Comparison of ENCODE assay signal across 34 mouse cellular contexts in the genomic region with DNA sequence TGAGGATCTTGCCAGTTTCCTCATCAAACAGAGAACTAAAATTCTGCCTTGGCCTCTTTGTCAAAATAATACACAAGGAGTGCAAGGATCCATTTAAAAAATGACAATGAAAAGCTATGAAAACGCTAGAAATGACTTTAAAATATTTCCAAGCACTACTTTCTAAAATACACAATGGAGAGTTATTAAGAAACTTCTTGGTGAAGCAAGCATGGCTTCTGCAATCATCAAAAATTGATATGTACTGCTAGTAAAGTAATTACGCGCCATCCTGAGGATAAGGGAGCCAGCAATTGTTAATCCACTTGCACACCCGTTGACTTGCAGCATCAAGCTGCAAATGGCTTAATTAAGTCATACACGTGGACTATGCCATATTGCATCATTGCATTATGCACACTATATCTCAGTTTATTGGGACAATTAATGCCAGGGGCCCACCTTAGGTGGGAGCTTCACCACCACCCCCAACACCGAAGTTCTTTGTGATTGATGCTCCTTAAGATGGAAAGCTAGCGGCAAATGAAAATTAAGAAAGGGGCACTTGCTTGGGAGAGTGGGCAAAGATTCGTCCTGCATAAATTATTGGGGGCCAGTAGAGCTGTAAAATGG. TPM values are rescaled to one million over a fixed set of nuclear protein-coding genes. Genes with fewer than 3 reads are reported as not detected.
DNase-seq lines count a peak whose midpoint lies in the region; ATAC-seq and TF ChIP-seq lines count a peak whose summit lies in the region.
"Had no signal": no experiment of that assay in that cellular context is flagged by ENCODE, and none has a peak within 500 bp of the region (broad histone marks: within the 10 kb centered on the region; RNA-seq: fewer than 3 reads in every experiment).

No protein-coding gene starts in this region.

- TF ChIP-seq CTCF in brain, embryonic 14.5 days (IDR thresholded peaks at IDR 0.05; ENCODE audit: borderline replicate concordance, extremely low read depth, insufficient read depth, insufficient read length): no peak
- TF ChIP-seq CTCF in hindbrain, postnatal 0 days (IDR thresholded peaks at IDR 0.05; ENCODE audit: low read depth): no peak

- no peaks in the 10 kb centered on the region for H3K4me1 ChIP-seq in forebrain, embryonic 14.5 days (ENCODE audit: control insufficient read depth, insufficient read depth, low read length)
- H3K4me1 ChIP-seq in forebrain, embryonic 15.5 days: no peaks in the 10 kb centered on the region
- no peaks in the 10 kb centered on the region for H3K4me1 ChIP-seq in limb, embryonic 11.5 days (ENCODE audit: control insufficient read depth, insufficient read depth, low read length)
- no peaks in the 10 kb centered on the region for H3K4me1 ChIP-seq in limb, embryonic 10.5 days
- no peaks in the 10 kb centered on the region for H3K4me1 ChIP-seq in hindbrain, postnatal 0 days (ENCODE audit: insufficient read depth, low read length)

- no peak for DNase-seq in forebrain, embryonic 14.5 days (ENCODE audit: low spot score)
- DNase-seq in limb, embryonic 11.5 days (ENCODE audit: low spot score): peak; percentile 24
- no peak for DNase-seq in limb, embryonic 10.5 days (ENCODE audit: low spot score)
- peak; percentile 65 for DNase-seq in brain, embryonic 14.5 days (ENCODE audit: low read depth)
- no peak for DNase-seq in hindbrain, postnatal 0 days (ENCODE audit: low spot score)
- DNase-seq: adrenal gland, adult 2 months; adrenal gland, postnatal 36 days; B cell, adult 2 months; cerebellum, adult 2 months; gastrocnemius, postnatal 10 days; heart, postnatal 36 days; kidney, adult 9 months; kidney, postnatal 10 days; layer of hippocampus, postnatal 36 days; left cerebral cortex, postnatal 4 days; liver; lung, adult 2 months; lung, postnatal 10 days; right cerebral cortex, postnatal 4 days; thymus, adult 18-20 months; thymus, postnatal 25 days had no signal

- H3K4me2 ChIP-seq in forebrain, embryonic 14.5 days (ENCODE audit: low read length): no peak overlapping the region
- no peak overlapping the region for H3K4me2 ChIP-seq in forebrain, embryonic 15.5 days (replicated peaks)
- no peak overlapping the region for H3K4me2 ChIP-seq in limb, embryonic 11.5 days (ENCODE audit: low read depth, severe bottlenecking)
- H3K4me2 ChIP-seq in hindbrain, postnatal 0 days (ENCODE audit: low read depth, low read length): no peak overlapping the region
- H3K4me2 ChIP-seq: heart, embryonic 11.5 days had no signal

- H3K27ac ChIP-seq in forebrain, embryonic 14.5 days (ENCODE audit: low read depth, low read length): peak overlapping the region; percentile 39; the same call in 1 of the 2 replicates
- H3K27ac ChIP-seq in forebrain, embryonic 15.5 days (replicated peaks): no peak overlapping the region
- H3K27ac ChIP-seq in limb, embryonic 11.5 days (replicated peaks; ENCODE audit: low read depth, low read length): no peak overlapping the region
- no peak overlapping the region for H3K27ac ChIP-seq in limb, embryonic 10.5 days
- H3K27ac ChIP-seq in hindbrain, postnatal 0 days: no peak overlapping the region
- H3K27ac ChIP-seq: liver, embryonic 14.5 days; macrophage; stomach, postnatal 0 days had no signal

- no peaks in the 10 kb centered on the region for H3K36me3 ChIP-seq in forebrain, embryonic 14.5 days (ENCODE audit: control insufficient read depth, insufficient read depth, low read length)
- no peaks in the 10 kb centered on the region for H3K36me3 ChIP-seq in forebrain, embryonic 15.5 days
- H3K36me3 ChIP-seq in limb, embryonic 11.5 days (ENCODE audit: control insufficient read depth, insufficient read depth, low read length): no peaks in the 10 kb centered on the region
- H3K36me3 ChIP-seq in limb, embryonic 10.5 days: no peaks in the 10 kb centered on the region
- H3K36me3 ChIP-seq in hindbrain, postnatal 0 days (ENCODE audit: insufficient read depth, low read length): no peaks in the 10 kb centered on the region

- no peak overlapping the region for H3K9ac ChIP-seq in forebrain, embryonic 14.5 days (ENCODE audit: low read length)
- no peak overlapping the region for H3K9ac ChIP-seq in forebrain, embryonic 15.5 days (replicated peaks)
- H3K9ac ChIP-seq in limb, embryonic 11.5 days (ENCODE audit: low read length): no peak overlapping the region
- H3K9ac ChIP-seq in hindbrain, postnatal 0 days (replicated peaks; ENCODE audit: low read length): no peak overlapping the region
- H3K9ac ChIP-seq: liver, embryonic 14.5 days had no signal

- ATAC-seq in forebrain, embryonic 14.5 days: no peak
- ATAC-seq in forebrain, embryonic 15.5 days (replicated peaks): no peak
- no peak for ATAC-seq in limb, embryonic 11.5 days (ENCODE audit: insufficient number of reproducible peaks, low FRiP score, low TSS enrichment, low read depth)
- peak; percentile 57; the same call in 1 of the 2 replicates for ATAC-seq in hindbrain, postnatal 0 days
- ATAC-seq in erythroblast, adult 5-6 weeks (replicated peaks; ENCODE audit: low FRiP score, poor library complexity, severe bottlenecking): no peak
- ATAC-seq: intestine, postnatal 0 days had no signal

- peaks cover 89% of the 10 kb centered on the region for H3K27me3 ChIP-seq in forebrain, embryonic 14.5 days (replicated peaks; ENCODE audit: control insufficient read depth, insufficient read depth, low read length)
- peaks cover 93% of the 10 kb centered on the region for H3K27me3 ChIP-seq in forebrain, embryonic 15.5 days
- peaks cover 90% of the 10 kb centered on the region for H3K27me3 ChIP-seq in limb, embryonic 11.5 days (ENCODE audit: control insufficient read depth, insufficient read depth, low read length)
- peaks cover 100% of the 10 kb centered on the region for H3K27me3 ChIP-seq in limb, embryonic 10.5 days (ENCODE audit: low read depth, poor library complexity, severe bottlenecking)
- H3K27me3 ChIP-seq in hindbrain, postnatal 0 days (ENCODE audit: insufficient read depth, low read length): peaks cover 41% of the 10 kb centered on the region

- WGBS in forebrain, embryonic 14.5 days: 12% methylated on average over 8 of the region's 8 CpGs
- WGBS in forebrain, embryonic 15.5 days: 15% methylated on average over 8 of the region's 8 CpGs
- 6% methylated on average over 8 of the region's 8 CpGs for WGBS in limb, embryonic 11.5 days
- WGBS in limb, embryonic 10.5 days: 8% methylated on average over 8 of the region's 8 CpGs
- WGBS in hindbrain, postnatal 0 days: 17% methylated on average over 8 of the region's 8 CpGs

- no peak overlapping the region for H3K4me3 ChIP-seq in forebrain, embryonic 14.5 days (ENCODE audit: low read depth, low read length)
- no peak overlapping the region for H3K4me3 ChIP-seq in forebrain, embryonic 15.5 days
- no peak overlapping the region for H3K4me3 ChIP-seq in limb, embryonic 11.5 days (ENCODE audit: low read depth, low read length)
- no peak overlapping the region for H3K4me3 ChIP-seq in limb, embryonic 10.5 days
- no peak overlapping the region for H3K4me3 ChIP-seq in hindbrain, postnatal 0 days (ENCODE audit: low read length)

- no peak for TF ChIP-seq POLR2A in brain, embryonic 14.5 days (IDR thresholded peaks at IDR 0.05; ENCODE audit: borderline replicate concordance, extremely low read depth, insufficient read depth, insufficient read length, poor library complexity, severe bottlenecking)

- no peaks in the 10 kb centered on the region for H3K9me3 ChIP-seq in forebrain, embryonic 14.5 days (replicated peaks; ENCODE audit: control insufficient read depth, low read length)
- no peaks in the 10 kb centered on the region for H3K9me3 ChIP-seq in forebrain, embryonic 15.5 days
- no peaks in the 10 kb centered on the region for H3K9me3 ChIP-seq in limb, embryonic 11.5 days (ENCODE audit: control insufficient read depth, low read length)
- no peaks in the 10 kb centered on the region for H3K9me3 ChIP-seq in limb, embryonic 10.5 days (replicated peaks)
- H3K9me3 ChIP-seq in hindbrain, postnatal 0 days (ENCODE audit: low read length): no peaks in the 10 kb centered on the region

RNA-seq across cellular contexts. Expression of gene Zic1, which starts 35.0 kb away (rescaled TPM):
- 14.4 and 14.8 TPM in 2 replicates for polyA plus RNA-seq in forebrain, embryonic 14.5 days (2014; fragmentation: Nextera tagmentation; extraction: Ambion mirVana)
- polyA plus RNA-seq in forebrain, embryonic 15.5 days (2015; fragmentation: Nextera tagmentation; extraction: Ambion mirVana): 9.6 and 9.8 TPM in 2 replicates
- polyA plus RNA-seq in limb, embryonic 11.5 days (2014; fragmentation: Nextera tagmentation; extraction: Ambion mirVana): 0.18 and 0.27 TPM in 2 replicates
- polyA plus RNA-seq in limb, embryonic 10.5 days (2016; fragmentation: Nextera tagmentation; extraction: Ambion mirVana): 0.05 and 0.06 TPM in 2 replicates
- polyA plus RNA-seq in brain, embryonic 14.5 days (2012; rRNA removed): 576 and 642 TPM in 2 replicates
- 281 and 342 TPM in 2 replicates for total RNA-seq in hindbrain, postnatal 0 days (2014; rRNA removed)
- polyA plus RNA-seq in hindbrain, postnatal 0 days (2015; fragmentation: Nextera tagmentation; extraction: Ambion mirVana): 19.7 and 21.5 TPM in 2 replicates
- not detected in 2 replicates for total RNA-seq in erythroblast, adult 5-6 weeks (2015; ENCODE audit: low replicate concordance)
- not detected in 2 replicates for total RNA-seq in erythroblast, adult 5-6 weeks (2017; ENCODE audit: low replicate concordance)
- total RNA-seq: adrenal gland, adult 2 months; adrenal gland, postnatal 36 days; megakaryocyte-erythroid progenitor cell, adult 5-6 weeks; monocyte, adult 5-6 weeks had no signal
- polyA plus RNA-seq: gonadal fat pad, adult 2 months; intestine, postnatal 0 days; large intestine, adult 2 months; macrophage; spleen, adult 2 months; stomach, postnatal 0 days had no signal

RNA-seq across cellular contexts. Expression of gene Zic4, which starts 38.4 kb away (rescaled TPM):
- 45.1 and 56.3 TPM in 2 replicates for polyA plus RNA-seq in forebrain, embryonic 14.5 days (2014; fragmentation: Nextera tagmentation; extraction: Ambion mirVana)
- polyA plus RNA-seq in forebrain, embryonic 15.5 days (2015; fragmentation: Nextera tagmentation; extraction: Ambion mirVana): 46.2 and 55.0 TPM in 2 replicates
- 0.34 and 0.37 TPM in 2 replicates for polyA plus RNA-seq in limb, embryonic 11.5 days (2014; fragmentation: Nextera tagmentation; extraction: Ambion mirVana)
- 0.05 and 0.24 TPM in 2 replicates for polyA plus RNA-seq in limb, embryonic 10.5 days (2016; fragmentation: Nextera tagmentation; extraction: Ambion mirVana)
- 89.6 and 91.1 TPM in 2 replicates for polyA plus RNA-seq in brain, embryonic 14.5 days (2012; rRNA removed)
- 107 and 144 TPM in 2 replicates for total RNA-seq in hindbrain, postnatal 0 days (2014; rRNA removed)
- 51.0 and 58.2 TPM in 2 replicates for polyA plus RNA-seq in hindbrain, postnatal 0 days (2015; fragmentation: Nextera tagmentation; extraction: Ambion mirVana)
- total RNA-seq in erythroblast, adult 5-6 weeks (2015; ENCODE audit: low replicate concordance): not detected in 2 replicates
- 0.28 TPM in 1 of 2 replicates, not detected in the other for total RNA-seq in erythroblast, adult 5-6 weeks (2017; ENCODE audit: low replicate concordance)
- total RNA-seq: adrenal gland, adult 2 months; adrenal gland, postnatal 36 days; heart, postnatal 36 days; megakaryocyte-erythroid progenitor cell, adult 5-6 weeks; monocyte, adult 5-6 weeks had no signal
- polyA plus RNA-seq: adrenal gland, adult 2 months; gonadal fat pad, adult 2 months; heart, embryonic 11.5 days; heart, embryonic 16.5 days; intestine, postnatal 0 days; large intestine, adult 2 months; lung, adult 2 months; macrophage; spleen, adult 2 months; stomach, postnatal 0 days had no signal

Comparison
In these comparisons a context has a peak if more than half of its experiments do, and no peak if none do; other contexts are left out.
1. DNase-seq: peak in limb, embryonic 11.5 days (single experiment) and brain, embryonic 14.5 days (single experiment); none in forebrain, embryonic 14.5 days (single experiment), limb, embryonic 10.5 days (single experiment) and hindbrain, postnatal 0 days (single experiment).
2. RNA of gene Zic1, which starts 35.0 kb away (polyA plus RNA-seq): 576 to 642 TPM in brain, embryonic 14.5 days; 19.7 to 21.5 TPM in hindbrain, postnatal 0 days, 14.4 to 14.8 TPM in forebrain, embryonic 14.5 days, 9.6 to 9.8 TPM in forebrain, embryonic 15.5 days, 0.18 to 0.27 TPM in limb, embryonic 11.5 days and 0.05 to 0.06 TPM in limb, embryonic 10.5 days; every median in the first group is over 10 times any median in the second.
3. RNA of gene Zic4, which starts 38.4 kb away (polyA plus RNA-seq): 89.6 to 91.1 TPM in brain, embryonic 14.5 days, 46.2 to 55.0 TPM in forebrain, embryonic 15.5 days, 51.0 to 58.2 TPM in hindbrain, postnatal 0 days and 45.1 to 56.3 TPM in forebrain, embryonic 14.5 days; 0.34 to 0.37 TPM in limb, embryonic 11.5 days and 0.05 to 0.24 TPM in limb, embryonic 10.5 days; every median in the first group is over 10 times any median in the second.